Mouse (Mus musculus) ovary, postnatal 36 days (tissue): Measurements from ENCODE around the gene Cyp4f15.
"Not testable (repeated sequence)": the region's sequence is repeated elsewhere in the genome, so short reads cannot be mapped to it uniquely, and the experiment has no call there.

Experiments used
- DNase-seq: peaks from one replicate; pipeline ENCODE4 v3.0.0; 2022; ENCODE audit warnings: low spot score, mixed read lengths

Cyp4f15 gene

GRCm38 (mm10) chr17:32685048-32685750 lies at the start of gene Cyp4f15:
TSS of gene Cyp4f15 (plus strand) at chr17:32685627.
- peak; percentile 51 for DNase-seq

GRCm38 (mm10) chr17:32636341-32636740 lies 49.1 kb upstream of the Cyp4f15 start:
- DNase-seq: no peak

- DNase-seq: no peak
Measured at GRCm38 (mm10) chr17:32637151-32637550, 48.3 kb upstream of the Cyp4f15 start.

- no peak for DNase-seq
Measured at GRCm38 (mm10) chr17:32646631-32647030, 38.8 kb upstream of the Cyp4f15 start.

- DNase-seq: no peak
Measured at GRCm38 (mm10) chr17:32653860-32654259, 31.6 kb upstream of the Cyp4f15 start.

- no peak for DNase-seq
Measured at GRCm38 (mm10) chr17:32657041-32657440, 28.4 kb upstream of the Cyp4f15 start.

GRCm38 (mm10) chr17:32658246-32658645 lies 27.2 kb upstream of the Cyp4f15 start:
- DNase-seq: no peak

- DNase-seq: peak; percentile 38
Measured at GRCm38 (mm10) chr17:32658712-32659111, 26.7 kb upstream of the Cyp4f15 start, which contains the start of gene Cyp4f40. TSS of gene Cyp4f40 (plus strand) at chr17:32658900.

GRCm38 (mm10) chr17:32673976-32674375 lies 11.5 kb upstream of the Cyp4f15 start:
- DNase-seq: no peak

- DNase-seq: no peak
Measured at GRCm38 (mm10) chr17:32676040-32676635, 9.3 kb upstream of the Cyp4f15 start.

GRCm38 (mm10) chr17:32680404-32680803 lies 5.0 kb upstream of the Cyp4f15 start:
- DNase-seq: no peak

GRCm38 (mm10) chr17:32686722-32687121 lies 1.3 kb downstream of the Cyp4f15 start:
- DNase-seq: no peak

- DNase-seq: no peak
Measured at GRCm38 (mm10) chr17:32690959-32691358, 5.5 kb downstream of the Cyp4f15 start.

GRCm38 (mm10) chr17:32702826-32703225 lies 17.4 kb downstream of the Cyp4f15 start:
- DNase-seq: no peak

- DNase-seq: not testable (repeated sequence)
Measured at GRCm38 (mm10) chr17:32710541-32710940, 25.1 kb downstream of the Cyp4f15 start.

GRCm38 (mm10) chr17:32722151-32722550 lies 36.7 kb downstream of the Cyp4f15 start:
- not testable (repeated sequence) for DNase-seq

- no peak for DNase-seq
Measured at GRCm38 (mm10) chr17:32722771-32723170, 37.3 kb downstream of the Cyp4f15 start.

- DNase-seq: not testable (repeated sequence)
Measured at GRCm38 (mm10) chr17:32726360-32726759, 40.9 kb downstream of the Cyp4f15 start.

- DNase-seq: no peak
Measured at GRCm38 (mm10) chr17:32729029-32729428, 43.6 kb downstream of the Cyp4f15 start.

- DNase-seq: no peak
Measured at GRCm38 (mm10) chr17:32738406-32738805, 53.0 kb downstream of the Cyp4f15 start.

GRCm38 (mm10) chr17:32741057-32741456 lies 55.6 kb downstream of the Cyp4f15 start:
- no peak for DNase-seq

GRCm38 (mm10) chr17:32750611-32751010 lies 65.2 kb downstream of the Cyp4f15 start:
- DNase-seq: no peak
